Mouse (Mus musculus) layer of hippocampus, postnatal 14 days (tissue): Measurements from ENCODE around the gene Kcnf1. TPM values are rescaled to one million over a fixed set of nuclear protein-coding genes. Genes with fewer than 3 reads are reported as not detected.

Experiments
- DNase-seq, 2 experiments: peaks; one replicate each; pipeline ENCODE4 v3.0.0; 2021 to 2022; ENCODE audit warnings: low spot score in 2 of 2, mixed read lengths in 1 of 2
- long read RNA-seq, 2 experiments: library from polyadenylated mRNA; stranded (forward); transcript quantifications; one replicate each; pipeline ENCODE4 v2.0.0; 2021
- total RNA-seq, 2 experiments: library from RNA; stranded (reverse); gene quantifications; 2 replicates each; pipeline ENCODE4 v1.2.3; 2021

Kcnf1 gene
- 10 to 100 TPM; 23.6 to 27.9 TPM for total RNA-seq
- long read RNA-seq, experiment 1, full-length matches to known transcripts = 8 of 8 reads
- long read RNA-seq, experiment 1, partial matches to known transcripts = 0 of 8 reads
- long read RNA-seq, experiment 1, other reads (novel, unspliced or antisense) = 0 of 8 reads
- long read RNA-seq, experiment 2, full-length matches to known transcripts = 21 of 21 reads
- long read RNA-seq, experiment 2, partial matches to known transcripts = 0 of 21 reads
- long read RNA-seq, experiment 2, other reads (novel, unspliced or antisense) = 0 of 21 reads

DNA sequence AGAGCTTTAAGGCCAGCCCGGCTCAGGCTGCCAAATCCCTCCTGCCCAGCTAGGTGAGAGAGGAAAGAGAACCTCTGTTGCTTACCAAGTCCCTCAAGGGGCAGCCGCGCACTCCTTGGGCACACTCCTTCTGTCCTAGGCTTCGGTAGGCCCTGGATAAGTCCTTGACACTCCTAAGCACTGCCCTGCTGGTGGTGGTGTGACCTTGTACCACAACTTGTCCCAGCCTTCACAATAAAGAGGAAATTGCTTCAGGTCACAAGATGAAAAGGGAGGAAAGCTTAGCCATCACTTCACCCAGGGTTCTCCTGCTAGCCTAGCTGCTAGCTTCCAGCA lies at the start of gene Kcnf1:
Gene Kcnf1 (minus strand): TSS at position 132 of the 336 bp plus-strand sequence.
- DNase-seq = no peak

DNA sequence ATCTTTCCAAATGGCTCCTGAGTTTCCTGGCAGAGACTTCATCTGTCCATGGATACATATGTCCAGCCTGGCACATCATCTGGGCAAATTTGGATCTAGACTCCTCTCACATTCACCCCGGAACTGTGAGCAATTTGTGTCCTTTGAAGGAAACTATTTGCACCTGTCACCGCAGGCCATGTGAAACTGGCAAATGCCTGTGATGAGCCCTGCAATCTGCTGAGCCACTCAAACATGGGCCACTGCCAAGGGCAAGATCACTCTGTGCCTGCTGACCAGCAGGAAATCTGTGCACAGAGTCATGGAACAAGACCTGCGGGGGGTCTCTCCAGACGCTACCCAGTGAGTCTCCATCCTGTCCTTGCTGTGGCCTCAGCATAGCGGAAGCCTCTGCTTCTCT lies 48.3 kb upstream of the Kcnf1 start:
- DNase-seq = no peak

DNA sequence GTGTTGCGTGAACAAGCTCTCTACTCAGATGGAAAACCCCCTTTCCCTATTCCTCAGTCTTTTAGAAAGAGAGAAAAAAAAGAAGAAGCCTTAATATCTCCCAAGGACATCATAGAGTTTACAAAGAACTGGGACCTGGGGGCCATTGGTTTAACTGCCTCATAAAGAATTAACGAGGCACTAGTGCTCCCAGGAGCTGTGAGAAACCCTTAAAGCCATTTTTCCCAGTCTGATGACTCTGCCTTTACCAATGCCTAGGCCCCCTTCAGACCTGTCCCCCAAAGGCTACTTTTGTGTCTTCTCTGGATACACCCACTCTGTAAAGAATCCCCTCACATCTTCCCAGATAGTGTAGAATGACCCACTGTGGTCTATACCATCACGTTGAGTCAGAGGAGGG lies 46.4 kb upstream of the Kcnf1 start:
- no peak for DNase-seq

DNA sequence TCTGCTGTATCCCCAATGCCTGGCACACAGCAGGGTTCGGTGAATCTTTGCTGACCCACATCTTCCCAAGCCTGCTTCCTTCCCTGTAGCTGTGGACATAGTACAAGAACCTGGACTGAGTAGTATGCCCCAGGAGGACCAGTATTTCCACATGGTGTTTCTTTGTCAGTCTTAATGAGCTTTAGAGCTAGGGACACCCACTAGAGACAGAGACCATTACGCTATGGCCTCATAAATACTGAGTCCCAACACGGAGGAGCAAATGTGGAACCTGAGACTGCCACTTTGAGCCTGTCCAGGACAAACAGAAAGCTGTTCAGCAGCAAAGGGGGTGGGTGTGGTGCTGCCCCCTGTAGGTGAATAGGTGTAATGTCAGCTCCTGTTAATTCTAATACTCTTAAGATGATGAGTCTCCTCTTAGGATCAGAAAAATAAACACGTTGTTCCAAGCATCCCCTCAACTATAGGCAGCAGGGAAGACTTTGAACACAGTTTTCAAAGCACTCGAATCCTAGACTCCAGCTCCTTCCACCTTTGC lies 45.3 kb upstream of the Kcnf1 start:
- DNase-seq = no peak

DNA sequence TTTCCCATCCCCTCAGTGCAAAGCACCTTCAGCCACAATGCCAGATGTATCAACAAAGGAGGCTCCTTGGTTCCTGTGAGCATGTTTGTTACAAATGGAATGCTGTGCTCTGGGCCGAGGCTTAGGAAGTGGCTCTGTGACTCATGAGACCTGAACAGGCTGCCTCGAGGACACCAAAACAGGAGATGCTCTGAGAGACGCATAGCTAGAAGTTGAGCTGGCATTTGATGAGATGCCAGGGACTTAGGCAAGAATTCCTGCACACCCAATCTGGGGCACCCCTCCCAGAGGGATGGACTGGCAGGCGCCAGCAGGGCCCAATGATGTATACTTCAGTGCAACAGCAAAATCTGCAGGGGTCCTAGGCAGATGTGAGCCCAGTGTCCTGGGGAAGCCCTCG lies 43.9 kb upstream of the Kcnf1 start:
- DNase-seq = no peak

DNA sequence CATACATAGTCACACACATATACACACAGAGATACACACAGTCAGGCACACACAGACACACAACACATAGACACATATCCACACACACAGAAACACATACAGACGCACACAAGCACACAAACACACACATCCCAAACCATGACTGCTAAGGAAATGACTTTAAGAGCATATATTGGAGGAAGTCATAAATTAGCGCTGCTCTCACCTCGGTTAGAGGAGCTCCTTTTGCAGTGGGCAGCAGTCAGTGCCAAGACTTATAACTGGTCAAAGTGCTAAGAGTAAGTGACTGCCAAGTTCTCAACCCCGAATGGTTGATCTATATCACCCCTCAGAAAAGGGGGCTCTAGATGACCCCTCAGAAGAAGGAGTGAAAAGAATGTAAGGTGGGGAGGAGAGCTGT lies 42.4 kb upstream of the Kcnf1 start:
- DNase-seq = no peak

DNA sequence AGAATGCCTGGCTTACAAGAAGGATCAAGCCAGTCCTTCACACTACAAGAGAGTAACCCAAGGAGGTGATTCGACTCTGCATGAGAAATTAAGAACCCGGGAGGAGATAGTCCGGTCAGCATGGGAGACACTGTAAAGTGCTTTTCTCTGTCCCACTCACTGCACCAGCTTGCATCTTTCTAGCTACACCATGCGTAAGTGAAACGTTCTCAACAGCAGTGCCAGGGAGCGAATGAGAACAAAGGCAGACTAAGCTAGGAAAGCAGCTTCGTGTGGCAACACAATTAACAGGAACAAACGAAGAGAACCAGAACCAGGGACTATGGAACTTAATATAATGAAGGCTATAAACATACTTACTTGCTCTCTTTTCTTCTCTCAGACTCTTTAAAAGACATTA lies 41.7 kb upstream of the Kcnf1 start:
- DNase-seq = no peak

DNA sequence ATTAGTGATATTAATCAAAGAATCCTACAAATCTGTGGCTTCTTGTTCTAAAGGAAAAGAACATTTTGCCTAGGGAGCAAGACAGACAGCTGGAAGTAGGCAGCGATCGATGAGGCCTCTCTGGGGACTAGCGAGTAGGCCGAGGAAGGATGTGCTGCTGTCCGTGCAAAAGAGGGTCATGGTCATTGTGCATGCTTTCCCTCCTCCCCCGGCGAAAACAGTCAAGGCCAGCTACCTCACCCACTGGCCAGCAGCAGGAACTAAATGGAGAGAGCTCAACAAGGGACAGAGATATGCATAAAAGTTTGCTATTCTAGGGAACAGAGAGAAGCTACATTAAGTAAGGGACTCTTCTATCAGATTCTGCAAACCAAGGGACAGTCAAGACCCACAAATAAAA lies 39.1 kb upstream of the Kcnf1 start:
- DNase-seq = no peak

DNA sequence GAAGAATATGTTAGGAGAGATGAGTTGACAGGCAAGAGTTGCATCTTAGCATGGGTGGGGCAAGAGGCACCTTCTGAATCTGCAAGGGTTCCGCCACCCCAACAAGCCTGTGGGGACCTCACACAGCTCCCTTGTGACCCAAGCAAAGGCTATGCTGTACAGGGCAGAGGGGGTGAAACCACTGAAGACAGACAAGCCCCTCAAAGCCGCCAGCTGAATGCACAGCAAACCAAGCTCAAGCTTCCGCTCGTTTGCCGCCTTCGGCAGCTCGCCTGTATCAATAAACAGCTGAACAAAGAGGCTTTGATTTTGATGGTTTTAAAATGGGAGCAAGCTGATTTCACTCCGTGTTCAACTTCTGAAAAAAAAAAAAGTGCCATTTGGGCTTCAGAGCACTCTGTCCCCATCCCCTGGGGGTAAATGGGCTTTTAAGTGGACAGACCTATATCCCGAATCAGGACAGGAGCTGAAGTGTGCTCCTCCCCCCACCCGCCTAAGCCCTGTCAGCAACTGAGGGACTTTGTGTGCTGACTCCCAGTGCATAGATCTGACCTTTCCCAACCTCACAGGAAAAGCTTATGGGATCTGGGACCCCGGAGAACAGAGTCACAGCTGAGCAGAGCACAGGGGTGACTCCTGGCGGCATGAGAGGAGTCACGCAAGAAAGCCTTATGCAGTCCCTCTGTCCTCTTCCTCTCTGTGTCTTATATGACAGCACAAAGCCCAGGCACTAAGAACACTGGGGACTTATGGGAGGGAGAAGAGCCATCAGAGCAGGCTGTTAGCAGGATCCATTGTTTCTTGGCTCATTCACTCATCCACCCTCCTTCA lies 26.0 kb upstream of the Kcnf1 start:
- no peak for DNase-seq

DNA sequence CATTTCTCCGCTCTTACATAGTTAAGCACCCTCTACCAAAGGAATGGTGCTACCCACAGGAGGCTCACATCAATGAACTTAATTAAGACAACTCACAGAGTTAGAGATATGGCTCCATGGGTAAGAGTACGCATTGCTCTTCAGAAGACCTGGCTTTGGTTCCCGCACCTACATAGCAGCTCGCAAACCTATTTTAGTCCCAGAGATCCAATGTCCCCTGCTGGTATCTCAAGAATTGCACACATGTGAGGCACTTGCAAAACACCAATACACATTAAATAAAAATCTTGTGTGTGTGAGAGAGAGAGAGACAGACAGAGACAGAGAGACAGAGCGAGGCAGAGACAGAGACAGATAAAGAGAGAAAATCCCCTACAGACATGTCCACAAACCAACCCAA lies 21.9 kb upstream of the Kcnf1 start:
- DNase-seq = no peak

DNA sequence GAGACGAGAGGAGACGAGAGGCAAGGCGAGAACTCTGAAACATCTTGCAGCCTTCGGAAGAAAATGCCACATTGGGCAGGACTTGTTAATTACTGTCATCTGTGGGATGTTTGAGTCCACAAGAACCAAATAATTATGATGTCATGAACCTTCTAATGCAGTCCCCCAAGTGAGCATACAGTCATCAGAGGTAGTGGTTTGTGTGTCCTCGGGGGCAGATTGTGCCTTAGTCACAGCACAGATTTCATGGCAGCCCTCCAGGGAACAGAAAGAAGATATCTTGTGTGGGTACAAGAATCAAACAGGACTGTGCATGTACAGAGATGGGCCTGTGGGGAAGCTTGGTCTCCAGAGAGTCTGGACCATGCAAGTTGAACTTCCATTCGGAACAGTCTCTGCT lies 17.5 kb upstream of the Kcnf1 start:
- DNase-seq = no peak

DNA sequence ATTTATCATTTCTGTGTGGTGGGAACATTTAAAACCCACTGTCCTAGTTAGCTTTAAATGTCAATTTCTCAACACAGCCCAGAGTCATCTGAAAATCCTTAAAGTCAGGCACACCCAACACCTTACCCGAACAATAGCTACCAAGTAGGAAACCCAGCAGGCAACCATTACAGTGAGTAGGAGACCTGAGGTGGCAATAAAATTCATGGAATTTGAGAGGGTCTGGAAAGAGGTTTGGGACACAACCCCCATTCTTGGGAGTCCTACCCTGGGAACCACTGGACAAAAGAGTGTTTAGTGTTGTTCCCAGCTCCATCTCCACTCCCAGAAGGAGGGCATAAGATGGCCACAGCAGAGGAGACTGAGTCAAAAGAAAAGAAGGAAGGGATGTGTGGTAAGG lies 16.6 kb upstream of the Kcnf1 start:
- DNase-seq = no peak

DNA sequence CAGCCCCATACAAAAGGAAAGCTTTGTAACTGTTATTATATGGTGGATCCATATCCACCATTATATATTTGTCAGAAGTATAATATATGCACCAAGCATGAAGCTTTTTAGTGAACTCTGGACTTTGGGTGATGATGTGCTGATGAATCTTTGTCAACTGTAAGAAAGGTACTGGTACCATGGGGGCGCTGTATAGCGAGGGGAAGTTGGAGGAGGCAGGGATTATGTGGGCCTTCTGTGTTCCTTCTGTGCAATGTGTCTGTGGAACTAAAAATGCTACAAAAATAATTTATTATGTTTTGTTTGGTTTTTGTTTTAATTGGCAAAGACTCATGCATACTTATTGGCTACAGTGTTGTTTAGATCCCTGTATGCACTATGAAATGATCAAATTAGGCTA lies 16.2 kb upstream of the Kcnf1 start:
- no peak for DNase-seq

DNA sequence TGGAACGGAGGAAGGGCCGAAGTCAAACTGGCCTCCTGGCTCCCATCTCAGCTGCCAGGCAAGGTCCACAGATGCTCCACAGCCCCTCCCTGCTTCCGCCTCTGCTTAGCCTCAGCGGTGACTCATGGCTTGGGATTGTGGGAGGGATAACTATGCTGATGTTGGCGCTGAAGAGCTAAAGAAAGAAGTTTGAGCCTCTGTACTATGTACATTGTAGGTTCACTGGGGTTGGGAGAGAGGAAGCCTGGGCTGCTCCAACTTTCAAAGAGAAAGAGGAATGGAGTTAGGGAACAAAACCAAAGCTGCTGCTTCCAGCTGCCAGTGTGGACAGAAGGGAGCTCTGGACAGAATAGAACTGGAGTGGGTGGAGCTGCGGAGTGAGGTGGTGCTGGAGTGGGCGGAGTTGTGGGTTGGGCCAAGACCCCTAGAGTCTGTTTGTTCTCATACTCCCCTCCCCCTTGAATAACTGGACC lies 7.7 kb upstream of the Kcnf1 start:
- DNase-seq = no peak

DNA sequence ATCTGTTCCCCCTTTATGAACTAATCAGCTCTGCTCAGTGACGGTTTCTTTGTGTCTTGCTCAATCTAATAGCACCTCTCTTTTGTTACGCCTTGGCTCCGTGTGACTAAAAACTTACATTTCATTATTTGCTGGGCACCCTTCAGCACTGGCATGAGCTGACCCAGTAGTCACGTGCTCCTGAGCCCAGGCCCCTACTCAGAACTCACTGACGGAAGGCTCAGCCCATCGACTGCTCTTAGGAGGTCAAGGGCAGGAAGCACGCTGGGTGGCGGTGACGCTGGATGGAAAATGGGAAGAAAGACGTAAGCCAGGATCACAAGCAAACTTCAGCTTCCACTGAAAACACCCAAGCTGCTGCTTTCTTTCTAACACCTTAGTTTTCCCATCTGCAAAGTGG lies 7.1 kb upstream of the Kcnf1 start:
- DNase-seq = no peak

DNA sequence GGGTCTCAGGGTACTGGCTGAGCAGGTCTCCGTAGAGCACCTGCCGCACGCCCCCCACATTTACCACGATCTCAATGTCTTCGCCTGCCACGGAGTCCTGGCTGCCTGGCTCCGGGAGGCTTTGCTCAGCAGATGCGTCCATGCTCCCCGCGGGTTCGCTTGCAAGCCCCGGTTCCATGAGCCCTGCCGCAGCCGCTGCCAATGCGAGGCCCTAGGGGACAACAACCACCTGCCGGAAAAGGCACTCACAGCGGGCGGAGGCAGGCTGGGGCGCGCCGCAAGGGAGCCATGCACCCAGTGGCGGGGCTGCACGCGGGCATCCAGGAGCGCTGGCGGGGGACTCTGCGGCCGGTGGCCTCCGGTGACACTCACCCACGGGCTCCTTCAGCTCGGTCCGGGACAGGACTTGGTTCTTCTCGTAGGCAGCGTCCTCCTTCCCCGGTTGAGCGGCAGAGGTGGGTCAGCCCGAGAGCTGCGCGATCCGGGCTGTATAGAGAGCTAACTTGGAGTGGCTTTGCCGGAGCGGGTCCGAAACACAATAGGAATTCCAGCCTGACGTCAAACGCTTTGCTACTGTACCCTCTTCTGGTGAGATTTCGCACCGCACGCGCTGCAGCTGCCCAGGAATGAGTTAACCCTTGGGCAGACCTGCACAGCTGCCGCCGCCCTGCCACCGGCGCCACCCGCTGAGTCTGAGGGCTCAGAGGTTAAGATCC lies 489 bp downstream of the Kcnf1 start:
- peak; percentile 70 to 71 for DNase-seq

DNA sequence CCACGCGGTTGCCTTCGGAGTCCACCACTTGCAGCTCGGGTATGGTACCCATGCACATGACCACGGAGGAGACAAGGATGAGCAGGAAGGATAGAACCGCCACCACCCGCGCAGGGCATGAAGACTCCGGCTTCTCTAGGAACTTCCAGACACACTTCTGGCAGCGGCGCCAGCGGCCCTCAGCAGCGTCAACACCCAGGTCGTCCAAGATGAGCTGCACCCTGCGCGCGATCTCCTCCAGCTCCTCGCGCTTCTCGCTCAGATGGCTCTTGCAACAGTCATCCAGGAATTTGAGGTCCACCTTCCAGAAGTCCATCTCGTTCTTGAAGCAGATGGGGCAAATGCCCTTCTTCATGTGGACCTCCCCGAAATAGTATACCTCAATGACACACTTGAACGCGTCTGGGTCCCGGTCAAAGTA lies 1.1 kb downstream of the Kcnf1 start:
- peak in 1 of 2 experiments; percentile 37 for DNase-seq

DNA sequence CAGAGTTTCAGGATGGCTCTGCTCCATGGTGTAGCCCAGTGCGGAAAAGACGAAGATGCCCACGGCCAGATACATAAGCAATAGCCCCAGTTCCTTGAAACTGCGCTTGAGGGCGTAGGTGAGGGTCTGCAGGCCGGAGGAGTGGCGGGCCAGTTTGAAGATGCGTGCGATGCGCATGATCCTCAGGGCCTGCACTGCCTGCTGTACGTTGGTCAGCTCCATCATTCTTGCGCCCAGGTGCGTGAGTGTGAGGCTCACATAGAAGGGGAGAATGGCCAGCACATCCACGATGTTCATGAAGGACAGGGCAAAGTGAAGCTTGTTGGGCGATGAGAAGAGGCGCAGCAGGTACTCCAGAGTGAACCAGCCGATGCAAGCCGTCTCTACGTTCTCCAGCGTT lies 1.6 kb downstream of the Kcnf1 start:
- no peak for DNase-seq

DNA sequence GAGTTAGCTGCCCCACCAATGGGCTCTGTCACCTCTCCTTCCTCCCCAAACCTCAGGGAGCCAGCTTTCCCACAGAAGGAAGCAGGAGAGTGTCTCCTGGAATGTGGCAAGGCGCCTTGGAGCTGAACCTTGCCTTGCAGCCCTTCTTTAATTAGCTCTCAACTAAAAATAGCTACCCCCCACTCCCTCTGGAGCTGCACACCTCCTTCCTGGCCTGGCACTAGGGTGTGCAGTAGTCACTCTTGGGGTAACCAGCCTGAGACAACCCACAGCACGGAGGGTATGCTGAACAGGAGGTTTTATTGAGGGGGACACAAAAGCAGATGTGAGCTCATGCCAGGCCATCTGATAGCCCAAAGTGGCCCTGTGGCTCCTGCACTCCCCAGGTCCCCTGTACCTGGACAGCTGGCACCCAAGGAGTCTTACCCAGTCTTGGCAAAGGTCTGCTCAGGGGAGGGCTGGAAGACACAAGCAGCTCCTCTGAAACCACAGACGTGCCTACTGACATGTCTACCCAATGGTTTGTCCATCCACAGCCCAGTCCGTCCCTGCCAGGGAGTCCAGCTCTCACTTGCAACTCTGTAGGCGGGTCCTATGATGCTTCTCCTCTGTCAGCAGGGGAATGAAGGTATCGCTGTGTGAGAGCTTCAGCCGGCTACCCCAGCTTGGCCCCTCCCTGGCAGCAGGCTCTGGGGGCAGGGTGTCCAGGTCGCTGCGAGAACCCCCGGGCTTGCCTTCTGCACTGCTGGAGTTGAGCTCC lies 2.4 kb downstream of the Kcnf1 start:
- no peak for DNase-seq

DNA sequence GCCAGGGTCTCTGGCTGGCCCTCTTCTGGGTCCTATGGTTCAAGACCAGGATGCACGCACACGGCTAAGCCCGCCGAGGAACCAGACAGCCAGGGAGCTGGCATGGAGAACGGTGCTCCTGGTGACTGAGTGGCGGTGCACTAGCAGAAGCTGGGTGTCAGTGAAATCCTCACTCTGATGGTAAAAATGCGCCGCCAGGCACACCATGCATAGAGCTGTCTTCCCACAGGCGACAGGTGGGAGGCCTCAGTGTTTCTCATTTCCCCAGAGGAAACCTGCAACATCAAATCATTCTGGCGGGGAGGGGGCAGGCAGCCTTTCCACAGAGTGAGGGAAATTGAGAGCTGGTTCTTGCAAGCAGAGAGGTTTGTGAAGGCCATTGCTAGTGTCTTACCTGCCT lies 6.3 kb downstream of the Kcnf1 start:
- no peak for DNase-seq

DNA sequence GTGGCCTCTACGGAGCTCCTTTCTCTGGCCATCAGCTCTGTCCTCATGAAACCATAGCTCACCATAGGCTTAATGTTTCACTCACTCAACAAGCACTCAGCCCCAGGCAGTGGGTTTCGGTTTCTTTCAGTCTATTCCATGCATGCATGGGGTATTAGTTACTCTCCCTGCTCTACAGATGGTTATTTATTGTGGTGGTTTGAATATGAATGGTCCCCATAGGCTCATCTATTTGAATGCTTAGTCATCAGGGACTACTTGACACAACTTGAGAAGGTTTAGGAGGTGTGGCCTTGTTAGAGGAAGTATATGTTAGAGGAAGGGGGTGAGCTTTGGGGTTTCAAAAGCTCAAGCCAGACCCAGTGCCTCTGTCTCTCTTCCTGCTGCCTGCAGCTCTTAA lies 10.6 kb downstream of the Kcnf1 start:
- DNase-seq = no peak
